Mouse (Mus musculus) embryonic facial prominence, embryonic 11.5 days (tissue): ENCODE data around the gene Arhgap21. TPM values are rescaled to one million over a fixed set of nuclear protein-coding genes. Genes with fewer than 3 reads are reported as not detected.

ENCODE experiments used
- ATAC-seq: fragments of 200-750 bp; cut with Nextera tagmentation; replicated peaks from 2 replicates; pipeline ENCODE4 v1.8.0; 2017; ENCODE audit warnings: low read depth; ENCODE audit not compliant: insufficient number of reproducible peaks, low FRiP score, low TSS enrichment
- DNase-seq: peaks from one replicate; pipeline ENCODE4 v3.0.0-alpha.2; 2015; ENCODE audit warnings: low spot score
- H3K27ac ChIP-seq: fragments of 300-500 bp; sonication (generic); replicated peaks from 2 replicates; pipeline ENCODE4 v1.5.1; 2014; ENCODE audit warnings: mild to moderate bottlenecking, low read depth, low read length, control low read depth
- H3K27me3 ChIP-seq: fragments of 300-500 bp; sonication (generic); 2 replicates; pipeline ENCODE4 v1.6.1; 2014; ENCODE audit warnings: mild to moderate bottlenecking, low read length, moderate library complexity, mixed read lengths; ENCODE audit not compliant: control insufficient read depth, insufficient read depth
- H3K36me3 ChIP-seq: fragments of 300-500 bp; sonication (generic); replicated peaks from 2 replicates; pipeline ENCODE4 v1.6.1; 2014; ENCODE audit warnings: low read depth, mild to moderate bottlenecking, low read length, moderate library complexity, mixed read lengths; ENCODE audit not compliant: control insufficient read depth, insufficient read depth
- H3K4me1 ChIP-seq: fragments of 300-500 bp; sonication (generic); 2 replicates; pipeline ENCODE4 v1.6.1; 2014; ENCODE audit warnings: low read length, mixed read lengths; ENCODE audit not compliant: control insufficient read depth, insufficient read depth
- H3K4me2 ChIP-seq: fragments of 300-500 bp; sonication (generic); 2 replicates; pipeline ENCODE4 v1.6.1; 2014; ENCODE audit warnings: low read depth, mild to moderate bottlenecking, control low read depth, low read length, moderate library complexity
- H3K4me3 ChIP-seq: fragments of 300-500 bp; sonication (generic); 2 replicates; pipeline ENCODE4 v1.5.1; 2014; ENCODE audit warnings: low read depth, low read length, control low read depth
- H3K9ac ChIP-seq: fragments of 300-500 bp; sonication (generic); replicated peaks from 2 replicates; pipeline ENCODE4 v1.6.1; 2014; ENCODE audit warnings: mild to moderate bottlenecking, control low read depth, low read length
- H3K9me3 ChIP-seq: fragments of 300-500 bp; sonication (generic); replicated peaks from 2 replicates; pipeline ENCODE4 v1.6.1; 2016; ENCODE audit warnings: mild to moderate bottlenecking, low read length, inconsistent platforms, mixed read lengths; ENCODE audit not compliant: control insufficient read depth
- WGBS: fragments of 180-500 bp; shearing (Covaris S2); extraction: QIAGEN DNeasy Blood & Tissue Kit; methylation state at CpG from one replicate; pipeline ENCODE4 v1.1.7; 2014; 5-methylcytosine and 5-hydroxymethylcytosine counted together
- polyA plus RNA-seq: library from polyadenylated mRNA; unstranded; fragments of >200 nt; fragmentation: Nextera tagmentation; extraction: Ambion mirVana; gene quantifications from 2 replicates; pipeline ENCODE4 v1.2.1, GENCODE M21; 2014

The Arhgap21 gene
- polyA plus RNA-seq, 1 experiment from 2014 or later = 23.8 TPM

GRCm38 (mm10) chr2:20912348-20913018 is 56.2 kb downstream of the Arhgap21 start:
- Histone ChIP-seq H3K27me3 (no peaks in the 10 kb centered on the region), H3K9ac (no peak overlapping the region), H3K4me1 (no peaks in the 10 kb centered on the region), H3K9me3 (no peaks in the 10 kb centered on the region), H3K36me3 (no peaks in the 10 kb centered on the region), H3K4me3 (no peak overlapping the region), H3K27ac (no peak overlapping the region), H3K4me2 (no peak overlapping the region)
- ATAC-seq = no peak
- DNase-seq = no peak
- 91% methylated on average over 11 of the region's 11 CpGs for WGBS

- Histone ChIP-seq H3K4me1 (no peaks in the 10 kb centered on the region), H3K9ac (no peak overlapping the region), H3K36me3 (no peaks in the 10 kb centered on the region), H3K4me3 (no peak overlapping the region), H3K9me3 (no peaks in the 10 kb centered on the region), H3K27me3 (no peaks in the 10 kb centered on the region), H3K27ac (no peak overlapping the region), H3K4me2 (no peak overlapping the region)
- no peak for DNase-seq
- WGBS = 94% methylated on average over 3 of the region's 3 CpGs
- no peak for ATAC-seq
These were observed 58.2 kb downstream of the Arhgap21 start for GRCm38 (mm10) chr2:20910446-20910845.

- Histone ChIP-seq H3K36me3 (no peaks in the 10 kb centered on the region), H3K9me3 (no peaks in the 10 kb centered on the region), H3K27ac (no peak overlapping the region), H3K27me3 (no peaks in the 10 kb centered on the region), H3K9ac (no peak overlapping the region), H3K4me1 (no peaks in the 10 kb centered on the region), H3K4me3 (no peak overlapping the region), H3K4me2 (no peak overlapping the region)
- DNase-seq (no peak), ATAC-seq (no peak)
- WGBS = 74% methylated on average over 7 of the region's 7 CpGs
These were observed 59.3 kb downstream of the Arhgap21 start for GRCm38 (mm10) chr2:20909404-20909803.

GRCm38 (mm10) chr2:20907291-20907690 is 61.4 kb downstream of the Arhgap21 start:
- H3K4me1 ChIP-seq = no peaks in the 10 kb centered on the region
- H3K9ac ChIP-seq = no peak overlapping the region
- DNase-seq (no peak), ATAC-seq (no peak)
- WGBS = 88% methylated on average over 3 of the region's 3 CpGs
- no peaks in the 10 kb centered on the region for H3K36me3 ChIP-seq
- H3K27ac ChIP-seq = no peak overlapping the region
- no peak overlapping the region for H3K4me2 ChIP-seq
- H3K4me3 ChIP-seq = no peak overlapping the region
- H3K27me3 ChIP-seq = no peaks in the 10 kb centered on the region
- no peaks in the 10 kb centered on the region for H3K9me3 ChIP-seq

- no peaks in the 10 kb centered on the region for H3K27me3 ChIP-seq
- no peak overlapping the region for H3K4me3 ChIP-seq
- 93% methylated on average over 8 of the region's 8 CpGs for WGBS
- no peaks in the 10 kb centered on the region for H3K4me1 ChIP-seq
- H3K27ac ChIP-seq = no peak overlapping the region
- no peaks in the 10 kb centered on the region for H3K9me3 ChIP-seq
- no peak overlapping the region for H3K4me2 ChIP-seq
- no peaks in the 10 kb centered on the region for H3K36me3 ChIP-seq
- no peak for DNase-seq
- H3K9ac ChIP-seq = no peak overlapping the region
- no peak for ATAC-seq
These were observed 63.3 kb downstream of the Arhgap21 start for GRCm38 (mm10) chr2:20905411-20905810.

GRCm38 (mm10) chr2:20902981-20903645 is 65.6 kb downstream of the Arhgap21 start:
- H3K36me3 ChIP-seq = no peaks in the 10 kb centered on the region
- no peak overlapping the region for H3K9ac ChIP-seq
- 93% methylated on average over 11 of the region's 11 CpGs for WGBS
- no peak for DNase-seq
- no peak overlapping the region for H3K4me3 ChIP-seq
- no peak for ATAC-seq
- no peak overlapping the region for H3K4me2 ChIP-seq
- H3K4me1 ChIP-seq = no peaks in the 10 kb centered on the region
- no peaks in the 10 kb centered on the region for H3K27me3 ChIP-seq
- H3K27ac ChIP-seq = no peak overlapping the region
- H3K9me3 ChIP-seq = no peaks in the 10 kb centered on the region

- Histone ChIP-seq H3K27me3 (no peaks in the 10 kb centered on the region), H3K4me1 (no peaks in the 10 kb centered on the region), H3K9ac (no peak overlapping the region), H3K9me3 (no peaks in the 10 kb centered on the region), H3K4me3 (no peak overlapping the region), H3K36me3 (no peaks in the 10 kb centered on the region), H3K27ac (no peak overlapping the region), H3K4me2 (no peak overlapping the region)
- 96% methylated on average over 4 of the region's 4 CpGs for WGBS
- ATAC-seq (no peak), DNase-seq (no peak)
These were observed 66.8 kb downstream of the Arhgap21 start for GRCm38 (mm10) chr2:20901916-20902315.

GRCm38 (mm10) chr2:20899301-20899700 is 69.4 kb downstream of the Arhgap21 start:
- ATAC-seq (no peak), DNase-seq (no peak)
- WGBS = 77% methylated on average over 9 of the region's 9 CpGs
- H3K9me3 ChIP-seq = no peaks in the 10 kb centered on the region
- H3K36me3 ChIP-seq = no peaks in the 10 kb centered on the region
- no peaks in the 10 kb centered on the region for H3K27me3 ChIP-seq
- H3K4me2 ChIP-seq = no peak overlapping the region
- no peak overlapping the region for H3K9ac ChIP-seq
- H3K4me3 ChIP-seq = no peak overlapping the region
- H3K27ac ChIP-seq = no peak overlapping the region
- no peaks in the 10 kb centered on the region for H3K4me1 ChIP-seq
